Mouse (Mus musculus): Measurements from ENCODE around the gene Gm4302. TPM values are rescaled to one million over a fixed set of nuclear protein-coding genes. Genes with fewer than 3 reads are reported as not detected.
"Not testable (repeated sequence)": the region's sequence is repeated elsewhere in the genome, so short reads cannot be mapped to it uniquely, and the experiment has no call there.

The Gm4302 gene
- not detected for total RNA-seq (2021)
- long read RNA-seq, experiment 1: 0 reads
- long read RNA-seq, experiment 2: 0 reads

DNA sequence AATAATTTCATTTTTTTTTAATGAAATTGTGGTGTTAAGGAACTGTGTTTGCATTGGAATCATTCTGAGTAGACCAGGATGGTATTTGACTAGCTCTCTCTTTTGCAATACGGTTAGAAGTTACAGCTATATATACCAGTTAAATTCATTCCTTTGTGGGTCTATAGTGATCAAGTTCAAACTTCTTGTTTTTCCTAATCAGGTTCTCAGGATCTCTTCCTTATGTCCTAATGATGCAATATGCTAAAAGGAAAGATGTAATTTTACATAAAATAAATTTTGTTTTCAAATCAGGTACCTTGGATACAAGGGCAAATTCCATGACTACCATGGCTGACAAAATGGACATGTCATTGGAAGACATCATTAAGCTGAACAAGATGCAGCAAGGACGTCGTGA lies at the start of gene Gm4302:
TSS of gene Gm4302 (plus strand) at position 301 of the 400 bp plus-strand sequence.
- not testable (repeated sequence) for DNase-seq

- no peak for DNase-seq
These were observed 44.5 kb upstream of the Gm4302 start for GRCm38 (mm10) chr10:100296105-100296504.

DNA sequence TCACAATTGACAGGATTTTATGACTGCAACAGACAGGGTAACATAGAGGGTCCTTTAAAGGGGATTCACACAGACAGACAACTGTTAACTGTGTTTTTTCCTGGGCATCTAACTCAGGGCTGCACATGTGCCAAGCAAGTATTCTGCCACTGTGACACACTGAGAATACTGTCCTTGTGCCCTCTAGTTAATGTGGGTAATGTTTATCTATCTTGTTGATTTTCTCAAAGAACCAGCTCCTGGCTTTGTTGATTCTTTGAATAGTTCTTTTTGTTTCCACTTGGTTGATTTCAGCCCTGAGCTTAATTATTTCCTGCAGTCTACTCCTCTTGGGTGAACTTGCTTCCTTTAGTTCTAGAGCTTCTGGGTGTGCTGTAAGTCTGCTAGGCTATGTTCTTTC lies 40.5 kb upstream of the Gm4302 start:
- not testable (repeated sequence) for DNase-seq

DNA sequence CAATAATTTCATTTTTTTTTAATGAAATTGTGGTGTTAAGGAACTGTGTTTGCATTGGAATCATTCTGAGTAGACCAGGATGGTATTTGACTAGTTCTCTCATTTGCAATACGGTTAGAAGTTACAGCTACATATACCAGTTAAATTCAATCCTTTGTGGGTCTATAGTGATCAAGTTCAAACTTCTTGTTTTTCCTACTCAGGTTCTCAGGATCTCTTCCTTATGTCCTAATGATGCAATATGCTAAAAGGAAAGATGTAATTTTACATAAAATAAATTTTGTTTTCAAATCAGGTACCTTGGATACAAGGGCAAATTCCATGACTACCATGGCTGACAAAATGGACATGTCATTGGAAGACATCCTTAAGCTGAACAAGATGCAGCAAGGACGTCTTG lies 5.3 kb upstream of the Gm4302 start, which contains the start of gene Gm4301:
TSS of gene Gm4301 (plus strand) at position 301 of the 400 bp plus-strand sequence.
- not testable (repeated sequence) for DNase-seq

GRCm38 (mm10) chr10:100345672-100346071 lies 5.0 kb downstream of the Gm4302 start, which contains the start of gene Gm4303:
Gene Gm4303 (plus strand): TSS chr10:100345972.
- not testable (repeated sequence) for DNase-seq

- not testable (repeated sequence) for DNase-seq
These were observed 10.2 kb downstream of the Gm4302 start, which contains the start of gene Gm4305 for GRCm38 (mm10) chr10:100350793-100351192. Gene Gm4305 (plus strand): TSS chr10:100351093.

- DNase-seq: peak; percentile 2
These were observed 16.2 kb downstream of the Gm4302 start for GRCm38 (mm10) chr10:100356841-100357240.

- DNase-seq: not testable (repeated sequence)
These were observed 20.4 kb downstream of the Gm4302 start, which contains the start of gene Gm4307 for GRCm38 (mm10) chr10:100361038-100361437. Gene Gm4307 (plus strand): TSS chr10:100361338.

DNA sequence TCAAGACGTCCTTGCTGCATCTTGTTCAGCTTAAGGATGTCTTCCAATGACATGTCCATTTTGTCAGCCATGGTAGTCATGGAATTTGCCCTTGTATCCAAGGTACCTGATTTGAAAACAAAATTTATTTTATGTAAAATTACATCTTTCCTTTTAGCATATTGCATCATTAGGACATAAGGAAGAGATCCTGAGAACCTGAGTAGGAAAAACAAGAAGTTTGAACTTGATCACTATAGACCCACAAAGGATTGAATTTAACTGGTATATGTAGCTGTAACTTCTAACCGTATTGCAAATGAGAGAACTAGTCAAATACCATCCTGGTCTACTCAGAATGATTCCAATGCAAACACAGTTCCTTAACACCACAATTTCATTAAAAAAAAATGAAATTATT lies 41.8 kb downstream of the Gm4302 start, which contains the start of gene Gm4312:
TSS of gene Gm4312 (minus strand) at position 101 of the 400 bp plus-strand sequence.
- DNase-seq: not testable (repeated sequence)

Other genes with a start within 250 kb of the Gm4302 start
- not detected for gene Gm4301, start 5.2 kb upstream of the Gm4302 start, total RNA-seq (2021)
- gene Gm4303, start 5.1 kb downstream of the Gm4302 start, total RNA-seq (2021): not detected
- gene Gm4305, start 10.3 kb downstream of the Gm4302 start, total RNA-seq (2021): not detected
- gene Gm4307, start 20.5 kb downstream of the Gm4302 start, total RNA-seq (2021): not detected
- gene Gm4312, start 41.7 kb downstream of the Gm4302 start, total RNA-seq (2021): not detected
- 10 to 100 TPM; 14.1 to 17.2 TPM for gene Tmtc3, start 146.5 kb downstream of the Gm4302 start, total RNA-seq (2021)
- gene Cep290, start 146.7 kb downstream of the Gm4302 start, total RNA-seq (2021): 1 to 10 TPM; 3.3 to 4.7 TPM
- gene 4930430F08Rik, start 249.6 kb downstream of the Gm4302 start, total RNA-seq (2021): 1 to 10 TPM; 7.0 to 7.1 TPM
- gene 1700017N19Rik, start 249.6 kb downstream of the Gm4302 start, total RNA-seq (2021): not detected

Measured in heart, adult 18-20 months (tissue).